Mouse (Mus musculus) frontal cortex, postnatal 10 days (tissue): Measurements from ENCODE around the gene Mtmr12.

ENCODE experiments used
- DNase-seq, 2 experiments: peaks; one replicate each; pipeline ENCODE4 v3.0.0; 2022; ENCODE audit warnings: low spot score in 2 of 2, mixed read lengths in 1 of 2

Mtmr12 gene

GRCm38 (mm10) chr15:12274053-12274769 lies 69.4 kb downstream of the Mtmr12 start:
- no peak for DNase-seq

DNA sequence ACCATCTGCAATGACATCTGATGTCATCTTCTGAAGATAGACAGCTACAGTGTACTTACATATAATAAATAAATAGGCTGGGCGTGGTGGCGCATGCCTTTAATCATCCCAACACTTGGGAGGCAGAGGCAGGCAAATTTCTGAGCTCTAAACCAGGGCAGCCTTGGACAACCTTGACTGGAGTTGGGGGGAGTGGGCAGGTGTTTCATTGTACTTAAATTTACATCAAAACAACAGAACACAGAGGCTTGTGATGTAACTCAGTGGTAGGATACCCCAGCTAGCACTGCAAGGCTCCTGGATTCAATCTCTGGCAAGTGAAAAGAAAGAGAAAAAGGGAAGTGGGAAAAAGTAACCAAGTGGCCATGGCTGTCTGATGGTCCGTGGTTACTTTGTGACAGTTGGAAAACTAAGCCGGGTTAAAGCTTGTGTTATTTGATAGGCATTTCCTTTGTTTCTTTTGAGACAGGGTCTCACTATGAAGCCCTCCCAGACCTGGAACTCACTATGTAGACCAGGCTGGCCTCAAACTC lies 70.3 kb downstream of the Mtmr12 start:
- DNase-seq, result no peak

DNA sequence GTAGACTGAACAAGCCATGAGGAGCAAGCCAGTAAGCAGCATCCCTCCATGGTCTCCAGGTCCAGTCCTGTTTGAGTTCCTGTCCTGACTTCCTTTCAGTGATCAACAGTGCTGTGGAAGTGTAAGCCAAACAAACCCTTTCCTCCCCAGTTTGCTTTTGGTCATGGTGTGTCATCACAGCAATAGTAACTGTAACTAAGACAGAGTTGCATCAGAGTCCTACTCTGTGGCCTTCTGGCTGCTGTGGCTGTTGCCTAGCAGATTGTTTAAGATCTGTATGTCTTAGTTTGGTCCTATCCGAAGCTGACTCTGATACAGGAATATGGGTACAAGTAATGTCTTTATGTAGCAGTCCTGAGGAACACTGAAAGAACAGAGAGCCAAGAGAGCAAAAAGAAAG lies 75.0 kb downstream of the Mtmr12 start:
- no peak for DNase-seq

DNA sequence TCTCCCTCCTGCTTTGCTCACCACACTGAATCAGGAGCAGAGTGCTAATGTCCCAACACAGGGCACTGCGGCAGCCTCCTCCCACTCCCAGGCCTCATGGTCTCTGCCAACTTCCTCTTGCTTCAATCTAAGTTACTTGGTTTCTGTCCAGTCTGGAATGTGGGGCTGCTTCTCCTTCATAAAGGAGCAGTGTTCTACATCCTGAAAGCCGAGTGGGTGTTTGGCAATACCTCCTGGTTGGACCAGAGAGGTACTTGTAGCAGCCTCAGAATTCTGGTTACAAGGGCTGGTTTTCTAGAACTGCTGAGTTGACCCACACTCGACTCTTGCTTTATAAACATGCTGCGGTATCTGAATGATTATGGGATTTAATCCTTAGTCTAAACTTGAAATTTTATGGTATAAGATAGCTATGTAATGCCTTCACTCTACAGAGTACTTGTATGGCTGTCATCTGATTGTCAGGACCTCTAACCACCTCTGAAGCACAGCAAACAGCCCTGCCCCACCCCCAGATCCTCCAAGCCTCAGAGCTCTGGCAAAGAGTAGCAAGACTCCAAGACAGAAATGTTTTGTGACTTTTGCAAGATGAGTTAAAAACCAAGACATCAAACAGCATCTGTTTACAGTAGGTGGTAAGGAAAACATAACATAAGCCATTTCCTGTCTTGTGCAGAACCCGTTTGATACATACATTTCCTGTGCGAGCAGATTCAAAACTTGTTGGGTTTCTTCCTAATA lies 80.1 kb downstream of the Mtmr12 start:
- peak in 1 of 2 experiments; percentile 37 for DNase-seq

DNA sequence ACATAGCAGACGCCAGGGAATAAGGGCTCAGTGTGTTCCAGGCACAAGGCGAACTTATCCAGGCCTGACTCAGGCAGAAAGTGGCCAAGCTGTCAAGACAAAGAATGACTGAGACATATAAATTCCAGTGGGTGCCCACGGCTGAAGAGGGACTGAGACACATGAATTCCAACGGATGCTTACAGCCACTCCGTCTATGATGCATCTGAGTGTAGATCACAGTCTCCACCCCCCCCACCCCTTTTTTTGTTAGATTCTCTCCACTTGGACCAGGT lies 80.6 kb downstream of the Mtmr12 start:
- no peak for DNase-seq

GRCm38 (mm10) chr15:12290330-12290729 lies 85.5 kb downstream of the Mtmr12 start:
- no peak for DNase-seq

DNA sequence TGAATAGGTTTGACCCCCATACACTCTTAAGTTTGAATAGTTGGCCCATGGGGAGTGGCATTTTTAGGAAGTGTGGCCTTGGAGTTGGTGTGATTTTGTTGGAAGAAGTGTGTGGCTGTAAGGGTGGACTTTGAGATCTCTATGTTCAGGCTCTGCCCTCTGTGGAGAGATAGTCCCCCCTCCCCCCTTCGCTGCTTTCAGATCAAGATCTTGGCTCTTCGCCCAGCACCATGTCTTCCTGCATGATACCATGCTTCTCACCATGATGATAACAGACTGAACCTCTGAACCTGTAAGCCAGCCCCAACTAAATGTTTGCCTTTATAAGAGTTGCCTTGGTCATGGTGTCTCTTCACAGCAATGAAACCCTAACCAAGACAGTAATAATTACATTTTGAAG lies 86.9 kb downstream of the Mtmr12 start:
- no peak for DNase-seq

- no peak for DNase-seq
Observed at GRCm38 (mm10) chr15:12296228-12296627, 91.4 kb downstream of the Mtmr12 start.

DNA sequence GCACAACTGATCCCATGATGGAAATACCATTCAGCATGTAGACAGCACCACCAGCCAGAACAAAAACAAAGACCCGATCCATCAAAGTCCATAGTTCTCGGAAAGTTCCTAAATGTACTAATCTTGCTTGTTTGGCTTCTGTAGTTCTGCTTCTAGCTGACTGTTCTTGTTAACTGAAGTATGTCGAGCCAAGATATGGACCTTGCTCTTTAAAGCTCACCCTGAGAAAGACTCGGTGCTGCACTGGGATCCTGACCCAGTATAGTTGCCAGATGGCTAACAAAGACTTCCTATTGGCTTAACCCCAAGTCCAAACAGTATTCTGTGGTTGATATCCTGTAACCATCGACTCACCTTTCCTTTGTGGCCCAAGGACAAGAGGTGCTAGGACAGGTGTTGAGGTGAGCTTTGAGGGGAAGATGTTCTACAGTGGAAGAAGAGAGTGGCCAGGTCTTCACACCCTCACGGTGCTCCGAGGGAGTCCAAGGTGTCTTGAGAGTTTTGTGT lies 93.5 kb downstream of the Mtmr12 start:
- no peak for DNase-seq

DNA sequence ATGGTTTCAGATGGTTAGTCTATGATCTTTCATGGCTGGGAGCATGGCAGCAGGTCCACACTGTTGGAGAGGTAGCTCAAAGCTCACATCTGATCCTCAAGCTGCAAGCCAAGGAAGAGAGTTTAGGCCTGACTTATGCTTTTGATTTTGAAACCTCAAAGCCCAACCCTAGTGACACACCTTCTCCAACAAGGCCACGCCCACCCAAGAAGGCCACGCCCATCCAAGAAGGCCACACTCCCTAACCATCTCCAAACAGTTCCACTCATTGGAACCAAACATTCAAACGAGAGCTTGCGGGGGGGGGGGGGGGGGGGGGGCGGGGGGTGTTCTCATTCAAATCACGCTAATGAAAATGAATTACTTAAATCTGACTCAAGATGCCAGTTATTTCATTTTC lies 96.9 kb downstream of the Mtmr12 start:
- no peak for DNase-seq

- DNase-seq, result peak in 1 of 2 experiments; percentile 25
Observed at GRCm38 (mm10) chr15:12306188-12307071, 101.6 kb downstream of the Mtmr12 start.

DNA sequence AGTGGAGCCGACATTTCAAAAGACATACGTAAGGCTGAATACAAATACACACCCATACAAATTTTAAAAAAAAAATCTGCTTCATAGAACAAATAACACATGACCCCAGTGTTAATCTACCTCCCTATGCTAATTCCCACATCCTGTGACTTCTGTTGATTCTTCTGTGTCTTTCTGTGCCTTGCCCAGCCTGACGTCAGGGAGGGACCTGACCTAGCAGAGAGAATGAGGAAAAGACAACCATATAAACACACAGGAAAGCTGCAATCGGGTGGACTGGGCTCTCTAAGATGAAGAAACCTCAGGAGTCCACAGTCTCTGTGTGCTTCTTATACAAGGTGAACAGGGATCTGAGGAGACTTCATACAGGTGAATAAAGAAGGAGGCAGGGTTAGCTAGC lies 102.3 kb downstream of the Mtmr12 start:
- DNase-seq, result no peak

- no peak for DNase-seq
Observed at GRCm38 (mm10) chr15:12308539-12308938, 103.7 kb downstream of the Mtmr12 start.

GRCm38 (mm10) chr15:12310676-12311075 lies 105.8 kb downstream of the Mtmr12 start:
- no peak for DNase-seq

DNA sequence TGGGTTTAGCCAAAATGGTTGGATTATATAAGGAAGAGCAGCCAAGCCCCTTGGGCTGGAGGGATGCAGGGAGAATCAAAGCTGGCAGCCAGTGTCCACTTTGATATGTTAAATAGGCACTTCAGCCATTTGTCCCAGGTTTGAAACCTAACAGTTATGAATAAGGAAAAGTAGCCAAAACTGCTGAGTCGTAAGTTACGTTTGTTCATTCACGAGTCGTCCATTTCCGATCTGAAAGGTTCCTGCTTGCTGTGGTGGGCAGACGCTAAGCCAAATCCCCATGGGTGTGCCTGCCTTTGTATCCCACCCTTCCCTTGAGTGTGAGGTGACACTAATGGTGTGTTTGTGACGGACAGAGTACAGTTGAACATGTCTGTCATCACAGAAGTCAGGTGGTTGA lies 106.6 kb downstream of the Mtmr12 start:
- no peak for DNase-seq

GRCm38 (mm10) chr15:12313255-12313654 lies 108.4 kb downstream of the Mtmr12 start:
- DNase-seq, result no peak

- no peak for DNase-seq
Observed at GRCm38 (mm10) chr15:12314584-12314983, 109.8 kb downstream of the Mtmr12 start.

GRCm38 (mm10) chr15:12315996-12316395 lies 111.2 kb downstream of the Mtmr12 start:
- no peak for DNase-seq

- no peak for DNase-seq
Observed at GRCm38 (mm10) chr15:12317290-12317689, 112.5 kb downstream of the Mtmr12 start.

DNA sequence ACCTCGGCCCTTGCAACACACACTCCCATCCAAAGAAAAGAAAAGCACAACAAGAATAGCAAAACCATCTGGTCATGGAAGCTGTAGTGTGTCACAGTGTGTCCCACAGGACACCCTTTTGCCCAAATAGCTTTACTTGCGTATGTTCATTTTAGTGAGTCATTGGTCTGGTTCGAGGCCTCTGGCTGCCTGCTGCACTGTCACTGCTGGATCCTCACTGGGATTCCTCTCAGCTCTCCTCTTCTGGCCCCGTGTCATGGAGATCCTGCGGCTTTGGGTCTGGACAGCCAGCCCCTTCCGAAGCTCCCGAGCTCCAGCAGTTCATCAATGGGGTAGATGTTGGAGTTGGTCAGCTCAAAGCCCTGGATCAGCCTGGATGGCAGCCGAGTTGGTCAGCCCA lies 113.6 kb downstream of the Mtmr12 start:
- no peak for DNase-seq

- DNase-seq, result no peak
Observed at GRCm38 (mm10) chr15:12319889-12320288, 115.1 kb downstream of the Mtmr12 start.

- DNase-seq, result no peak
Observed at GRCm38 (mm10) chr15:12320441-12321090, 115.7 kb downstream of the Mtmr12 start.
